Mouse (Mus musculus) forebrain, postnatal 0 days (tissue): ENCODE data around the gene Tmem139. TPM values are rescaled to one million over a fixed set of nuclear protein-coding genes. Genes with fewer than 3 reads are reported as not detected.

Source experiments
- ATAC-seq: fragments of 200-750 bp; cut with Nextera tagmentation; 2 replicates; pipeline ENCODE4 v1.8.0; 2017; ENCODE audit warnings: mild to moderate bottlenecking, moderate library complexity
- DNase-seq: peaks from one replicate; pipeline ENCODE4 v3.0.0-alpha.2; 2015
- H3K27ac ChIP-seq: fragments of 300-500 bp; sonication (generic); 2 replicates; pipeline ENCODE4 v1.5.1; 2014; ENCODE audit warnings: low read depth, mild to moderate bottlenecking, antibody characterized with exemption, low read length, moderate library complexity, mixed read lengths
- H3K27me3 ChIP-seq: fragments of 300-500 bp; sonication (generic); 2 replicates; pipeline ENCODE4 v1.6.1; 2014; ENCODE audit warnings: mild to moderate bottlenecking, low read length, mixed read lengths; ENCODE audit not compliant: insufficient read depth
- H3K36me3 ChIP-seq: fragments of 300-500 bp; sonication (generic); 2 replicates; pipeline ENCODE4 v1.6.1; 2014; ENCODE audit warnings: mild to moderate bottlenecking, moderate library complexity; ENCODE audit not compliant: insufficient read depth
- H3K4me1 ChIP-seq: fragments of 300-500 bp; sonication (generic); 2 replicates; pipeline ENCODE4 v1.6.1; 2014; ENCODE audit warnings: antibody characterized with exemption; ENCODE audit not compliant: insufficient read depth
- H3K4me2 ChIP-seq: fragments of 300-500 bp; sonication (generic); 2 replicates; pipeline ENCODE4 v1.6.1; 2014; ENCODE audit warnings: low read depth, mild to moderate bottlenecking, moderate library complexity
- H3K4me3 ChIP-seq: fragments of 300-500 bp; sonication (generic); 2 replicates; pipeline ENCODE4 v1.5.1; 2014; ENCODE audit warnings: low read depth, low read length, mixed read lengths
- H3K9ac ChIP-seq: fragments of 300-500 bp; sonication (generic); 2 replicates; pipeline ENCODE4 v1.6.1; 2014; ENCODE audit warnings: mild to moderate bottlenecking
- H3K9me3 ChIP-seq: fragments of 300-500 bp; sonication (generic); 2 replicates; pipeline ENCODE4 v1.6.1; 2016; ENCODE audit warnings: low read length
- CTCF ChIP-seq: sonication (generic); IDR thresholded peaks from 2 replicates; pipeline ENCODE4 v1.5.1; 2016; ENCODE audit warnings: antibody characterized with exemption, control low read depth, low read depth
- WGBS: fragments of 180-500 bp; shearing (Covaris S2); extraction: QIAGEN DNeasy Blood & Tissue Kit; methylation state at CpG from one replicate; pipeline ENCODE4 v1.1.7; 2014; 5-methylcytosine and 5-hydroxymethylcytosine counted together
- polyA plus RNA-seq: library from polyadenylated mRNA; unstranded; fragments of >200 nt; fragmentation: Nextera tagmentation; extraction: Ambion mirVana; gene quantifications from 2 replicates; pipeline ENCODE4 v1.2.1, GENCODE M21; 2015
- total RNA-seq: library from RNA; depleted of rRNA; stranded (reverse); fragments of >200 nt; gene quantifications from 2 replicates; pipeline ENCODE4 v1.2.3, GENCODE M21; 2014

The Tmem139 gene
- total and polyA plus RNA-seq, 2 experiments from 2014 or later = not detected

DNA sequence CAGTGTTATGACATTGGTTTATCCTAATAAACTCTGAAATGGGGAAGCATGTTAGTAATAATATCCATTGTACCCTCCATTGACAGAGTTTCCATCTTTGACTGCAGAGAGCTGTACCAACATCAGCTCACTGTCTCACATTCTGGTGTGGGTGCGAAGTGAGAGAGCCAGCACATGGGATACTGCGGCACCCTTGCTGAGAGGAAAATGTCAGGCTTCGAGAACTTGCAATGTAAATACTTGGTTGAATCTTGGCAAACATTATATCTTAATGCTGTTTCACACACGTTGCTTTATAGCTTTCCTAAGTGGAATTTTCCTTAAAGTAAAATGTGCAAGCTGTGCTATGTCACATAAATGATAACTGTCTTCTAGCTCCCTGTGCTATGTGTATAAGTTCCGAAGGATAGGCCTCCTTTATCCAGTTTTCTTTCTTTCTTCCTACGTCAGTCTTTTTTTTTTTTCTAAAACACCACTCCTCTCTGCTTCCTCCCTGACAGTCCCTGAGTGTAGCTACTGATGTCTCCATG is 24.4 kb upstream of the Tmem139 start:
- ATAC-seq (peak; percentile 89), DNase-seq (peak; percentile 36)
- Histone ChIP-seq H3K4me3 (no peak overlapping the region), H3K36me3 (no peaks in the 10 kb centered on the region), H3K9me3 (no peaks in the 10 kb centered on the region), H3K27ac (no peak overlapping the region), H3K27me3 (no peaks in the 10 kb centered on the region), H3K4me2 (no peak overlapping the region), H3K9ac (no peak overlapping the region), H3K4me1 (no peaks in the 10 kb centered on the region)
- no peak for TF ChIP-seq CTCF
- WGBS = 61% methylated on average over 6 of the region's 6 CpGs

DNA sequence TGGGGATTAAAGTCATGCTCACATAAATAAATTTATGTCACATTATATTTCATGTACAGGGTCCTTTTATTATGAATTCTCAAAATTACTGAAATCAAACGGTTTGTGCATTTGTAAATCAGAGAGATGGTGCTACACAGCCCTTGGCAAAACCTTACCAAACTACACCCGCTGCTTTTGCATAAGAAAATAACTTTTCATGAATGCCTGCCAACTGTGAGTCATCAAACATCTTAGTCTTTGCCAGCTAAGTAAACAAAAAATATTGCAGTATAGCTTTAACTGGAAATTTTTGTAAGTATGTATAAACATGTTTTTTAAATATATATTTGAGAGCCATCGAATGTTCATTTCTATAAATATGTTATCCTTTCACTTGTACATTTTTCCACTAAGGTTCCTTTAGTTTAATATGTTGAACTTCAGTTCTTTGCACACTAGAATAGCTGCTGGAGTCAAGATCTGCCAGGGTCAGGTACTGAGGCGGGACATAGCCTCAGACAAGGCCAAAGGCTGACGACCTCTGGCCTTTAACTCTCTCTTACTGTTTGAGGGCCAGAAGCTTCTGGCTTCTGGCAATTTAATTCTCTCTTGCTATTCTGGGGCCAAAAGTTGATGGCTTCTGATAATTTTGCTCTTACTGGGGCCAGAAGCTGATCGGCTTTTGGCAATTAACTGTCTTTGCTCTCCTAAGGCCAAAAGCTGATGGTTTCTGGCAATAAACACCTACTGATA is 20.3 kb upstream of the Tmem139 start:
- ATAC-seq (no peak), DNase-seq (peak; percentile 65)
- no peak overlapping the region for H3K9ac ChIP-seq
- no peak overlapping the region for H3K4me2 ChIP-seq
- H3K36me3 ChIP-seq = no peaks in the 10 kb centered on the region
- no peaks in the 10 kb centered on the region for H3K4me1 ChIP-seq
- TF ChIP-seq CTCF = no peak
- no peaks in the 10 kb centered on the region for H3K27me3 ChIP-seq
- H3K4me3 ChIP-seq = no peak overlapping the region
- H3K9me3 ChIP-seq = no peaks in the 10 kb centered on the region
- WGBS = 66% methylated on average over 6 of the region's 6 CpGs
- H3K27ac ChIP-seq = no peak overlapping the region

DNA sequence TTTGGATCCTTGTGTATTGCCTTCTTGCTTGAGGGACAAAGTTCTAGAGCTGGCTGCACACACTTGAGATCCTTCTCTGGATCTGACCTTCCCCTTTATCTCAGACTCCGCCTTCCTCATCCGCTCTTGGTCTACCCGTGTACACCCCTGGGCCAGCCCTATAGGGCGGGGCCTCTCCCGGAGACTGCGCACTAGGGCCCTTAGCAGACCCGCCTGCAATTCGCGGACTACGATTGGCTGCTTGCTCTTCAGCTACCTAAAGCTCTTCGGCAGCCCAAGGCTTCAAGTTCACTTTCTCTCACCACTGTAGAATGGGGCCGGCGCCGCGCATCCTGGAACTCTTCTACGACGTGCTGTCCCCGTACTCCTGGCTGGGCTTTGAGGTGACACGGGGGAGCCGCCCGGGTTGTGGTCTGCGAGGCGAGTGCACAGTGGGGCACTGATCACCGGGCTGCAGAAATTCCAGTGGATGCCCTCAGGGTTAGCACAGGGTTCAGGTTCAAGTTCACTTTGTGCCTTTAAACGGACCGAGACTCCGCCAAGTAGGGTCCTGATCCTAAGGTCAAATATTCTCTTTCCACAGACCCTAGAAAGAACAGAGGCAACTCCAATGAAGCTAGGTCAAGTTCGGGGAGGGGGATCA is 15.9 kb upstream of the Tmem139 start, which contains the start of gene Gstk1:
Gene Gstk1, plus strand, starts transcription at position 225 of the 643 bp plus-strand sequence.
- H3K4me1 ChIP-seq = no peaks in the 10 kb centered on the region
- H3K27me3 ChIP-seq = no peaks in the 10 kb centered on the region
- peak within 1 kb of the TSS; percentile 41; the same call in 1 of the 2 replicates for H3K9ac ChIP-seq
- peak within 1 kb of the TSS; percentile 73 for H3K4me2 ChIP-seq
- no peak for TF ChIP-seq CTCF
- peak within 1 kb of the TSS; percentile 42 for H3K4me3 ChIP-seq
- H3K27ac ChIP-seq = no peak within 1 kb of the TSS
- 3% methylated on average over 28 of the region's 28 CpGs for WGBS
- ATAC-seq (peak; percentile 98), DNase-seq (peak; percentile 83)
- H3K36me3 ChIP-seq = no peaks in the 10 kb centered on the region
- no peaks in the 10 kb centered on the region for H3K9me3 ChIP-seq

DNA sequence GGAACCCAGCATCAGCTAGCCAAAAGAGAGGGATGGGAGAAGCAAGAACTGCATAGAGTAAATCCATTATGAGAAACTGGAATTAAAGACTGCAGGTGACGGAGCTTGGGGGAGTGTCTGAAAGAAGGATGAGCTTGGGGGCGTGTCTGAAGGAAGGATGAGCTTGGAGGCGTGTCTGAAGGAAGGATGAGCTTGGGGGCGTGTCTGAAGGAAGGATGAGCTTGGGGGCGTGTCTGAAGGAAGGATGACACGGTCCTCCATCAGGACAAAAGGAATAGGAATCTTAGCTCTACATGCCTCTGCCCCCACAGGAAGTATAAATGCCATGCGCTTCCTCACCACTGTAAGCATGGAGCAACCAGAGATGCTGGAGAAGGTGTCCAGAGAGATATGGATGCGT is 14.6 kb upstream of the Tmem139 start:
- no peaks in the 10 kb centered on the region for H3K36me3 ChIP-seq
- no peaks in the 10 kb centered on the region for H3K27me3 ChIP-seq
- H3K4me3 ChIP-seq = 0 out of 2 replicates have a peak overlapping the region, but pooled peaks have one; percentile 11
- WGBS = 15% methylated on average over 8 of the region's 8 CpGs
- no peak overlapping the region for H3K27ac ChIP-seq
- H3K4me1 ChIP-seq = no peaks in the 10 kb centered on the region
- H3K4me2 ChIP-seq = peak overlapping the region; percentile 16
- no peaks in the 10 kb centered on the region for H3K9me3 ChIP-seq
- H3K9ac ChIP-seq = no peak overlapping the region
- no peak for TF ChIP-seq CTCF
- DNase-seq (no peak), ATAC-seq (no peak; the same call in 1 of the 2 replicates)

DNA sequence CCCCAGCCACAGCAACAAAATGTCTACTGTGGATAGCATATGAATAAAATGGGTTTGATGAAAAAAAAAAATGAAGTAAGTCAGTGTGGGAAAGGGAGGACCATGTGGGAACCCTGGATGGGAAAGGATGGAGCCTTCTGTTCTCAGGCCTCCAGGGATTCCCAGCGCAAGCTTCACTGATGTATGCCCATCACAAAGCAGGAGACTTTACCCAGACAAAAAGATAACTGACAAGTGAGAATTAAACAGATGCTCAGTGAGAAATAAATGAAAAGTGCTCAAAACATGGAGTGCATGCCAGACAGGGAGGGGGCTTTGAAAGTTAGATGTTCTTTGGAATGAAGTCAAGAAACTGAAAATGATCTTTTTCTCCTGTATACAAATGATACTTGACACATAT is 13.8 kb upstream of the Tmem139 start:
- WGBS = 42% methylated on average over 1 of the region's 1 CpGs
- no peak for TF ChIP-seq CTCF
- no peak overlapping the region for H3K9ac ChIP-seq
- no peaks in the 10 kb centered on the region for H3K27me3 ChIP-seq
- H3K27ac ChIP-seq = no peak overlapping the region
- no peaks in the 10 kb centered on the region for H3K4me1 ChIP-seq
- H3K4me3 ChIP-seq = 0 out of 2 replicates have a peak overlapping the region, but pooled peaks have one; percentile 11
- ATAC-seq (peak; percentile 79), DNase-seq (peak; percentile 47)
- H3K4me2 ChIP-seq = no peak overlapping the region; the same call in 1 of the 2 replicates
- no peaks in the 10 kb centered on the region for H3K9me3 ChIP-seq
- H3K36me3 ChIP-seq = no peaks in the 10 kb centered on the region

DNA sequence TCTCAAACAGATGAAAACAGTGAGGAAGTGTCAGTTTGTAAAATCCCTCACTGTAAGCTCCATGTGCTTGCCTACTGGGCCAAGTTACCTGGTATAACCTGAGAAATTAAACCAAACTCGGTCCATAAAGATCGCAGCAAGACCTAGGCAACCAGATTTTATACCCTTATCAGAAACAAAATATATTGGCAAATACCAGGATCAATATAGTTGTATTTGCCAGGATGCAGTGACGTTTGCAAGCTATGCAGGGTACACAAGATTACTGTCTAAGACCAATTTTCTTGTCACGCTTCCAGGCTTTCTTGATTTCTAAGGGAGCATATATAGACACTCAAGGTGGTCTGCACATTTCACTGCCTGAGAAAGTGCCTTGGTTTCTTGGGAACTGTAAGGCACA is 10.0 kb upstream of the Tmem139 start:
- H3K4me3 ChIP-seq = no peak overlapping the region
- TF ChIP-seq CTCF = no peak
- H3K36me3 ChIP-seq = no peaks in the 10 kb centered on the region
- H3K9me3 ChIP-seq = no peaks in the 10 kb centered on the region
- ATAC-seq (no peak), DNase-seq (no peak)
- 87% methylated on average over 4 of the region's 4 CpGs for WGBS
- no peak overlapping the region for H3K9ac ChIP-seq
- H3K27me3 ChIP-seq = no peaks in the 10 kb centered on the region
- H3K4me2 ChIP-seq = no peak overlapping the region
- H3K4me1 ChIP-seq = no peaks in the 10 kb centered on the region
- no peak overlapping the region for H3K27ac ChIP-seq

DNA sequence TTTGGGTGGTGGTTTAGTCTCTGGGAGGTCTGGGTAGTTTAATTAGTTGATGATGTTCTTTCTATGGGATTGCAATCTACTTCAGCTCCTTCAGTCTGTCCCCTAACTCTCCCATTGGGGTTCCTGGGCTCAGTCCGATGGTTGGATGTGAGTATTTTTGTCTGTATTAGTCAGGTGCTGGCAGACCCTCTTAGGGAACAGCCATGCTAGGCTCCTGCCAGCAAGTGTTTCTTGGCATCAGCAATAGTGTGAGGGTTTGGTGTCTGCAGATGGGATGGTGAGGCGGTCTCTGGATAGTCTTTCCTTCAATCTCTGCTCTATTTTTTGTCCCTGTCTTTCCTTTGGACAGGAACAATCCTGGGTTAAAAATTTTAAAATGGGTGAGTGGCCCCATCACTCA is 8.7 kb upstream of the Tmem139 start:
- Histone ChIP-seq H3K9me3 (no peaks in the 10 kb centered on the region), H3K4me2 (no peak overlapping the region), H3K4me3 (no peak overlapping the region), H3K9ac (no peak overlapping the region), H3K4me1 (no peaks in the 10 kb centered on the region), H3K27ac (no peak overlapping the region), H3K27me3 (no peaks in the 10 kb centered on the region), H3K36me3 (no peaks in the 10 kb centered on the region)
- ATAC-seq (peak; percentile 25; the same call in 1 of the 2 replicates), DNase-seq (no peak)
- WGBS = 44% methylated on average over 2 of the region's 2 CpGs
- TF ChIP-seq CTCF = no peak
